Mouse (Mus musculus) MEL-GATA-1-ER (cell line): ENCODE measurements around the gene Sobp.

ENCODE experiments used
- DNase-seq: peaks from one replicate; pipeline ENCODE4 v3.0.0-alpha.2; 2012; ENCODE audit warnings: low read depth; ENCODE audit errors: extremely low read depth

Gene Sobp

DNA sequence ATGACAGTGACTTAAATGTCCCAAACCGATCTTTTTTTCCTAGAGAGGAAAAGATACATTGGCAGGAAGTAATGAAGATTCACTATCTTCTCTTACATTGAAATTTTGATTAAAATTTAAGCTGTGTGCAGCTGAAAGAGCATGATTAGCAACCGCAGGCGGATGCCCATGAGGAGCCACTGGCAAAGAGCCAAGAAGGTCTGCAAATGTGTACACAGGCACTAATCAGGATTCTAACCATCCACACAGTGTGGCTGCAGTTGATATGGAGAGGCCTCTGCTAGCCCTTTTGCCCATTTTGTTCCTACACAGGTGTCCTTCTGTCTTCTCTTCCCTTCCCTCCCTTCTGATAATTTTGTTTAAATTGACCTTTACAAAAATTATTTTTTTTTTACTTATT is 84.3 kb downstream of the Sobp start:
- DNase-seq: peak; percentile 86

DNA sequence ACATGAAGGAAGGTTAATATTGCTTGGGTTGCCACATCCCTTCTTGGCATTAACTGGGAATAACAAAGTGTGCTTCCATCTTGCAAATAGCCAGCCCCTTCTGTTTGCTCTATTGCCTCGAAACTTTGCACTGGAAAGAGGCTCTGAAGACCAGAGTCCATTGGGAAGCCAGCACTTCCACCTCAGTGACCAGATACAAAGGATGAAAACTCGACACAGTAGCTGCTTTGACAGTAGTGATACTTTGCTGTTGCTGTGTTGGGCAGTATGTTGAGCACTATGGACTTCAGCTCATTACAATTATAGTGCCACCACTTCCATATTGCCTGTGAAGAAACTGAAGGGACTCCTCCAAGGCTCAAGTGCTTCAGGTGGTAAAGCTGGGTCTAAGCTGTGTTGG is 86.9 kb downstream of the Sobp start:
- no peak for DNase-seq

DNA sequence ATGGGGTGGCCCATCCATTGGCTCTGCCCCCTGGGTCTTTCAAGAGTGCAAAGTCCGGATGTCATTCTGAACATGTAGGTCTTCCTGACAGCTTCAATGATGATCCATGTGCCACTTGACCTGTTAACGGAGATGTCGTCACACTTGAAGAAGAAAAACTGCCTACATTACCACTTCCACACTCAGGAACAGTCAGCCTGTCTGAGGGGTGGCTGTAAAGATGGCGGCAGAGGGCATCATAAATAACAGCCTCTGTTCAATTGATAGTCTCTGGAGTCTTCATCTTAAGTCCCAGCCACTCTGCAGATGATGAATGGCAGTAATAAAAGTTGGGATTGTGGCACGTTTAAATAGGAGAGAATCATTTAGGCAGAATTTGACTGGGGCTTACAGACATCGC is 87.4 kb downstream of the Sobp start:
- DNase-seq: no peak

DNA sequence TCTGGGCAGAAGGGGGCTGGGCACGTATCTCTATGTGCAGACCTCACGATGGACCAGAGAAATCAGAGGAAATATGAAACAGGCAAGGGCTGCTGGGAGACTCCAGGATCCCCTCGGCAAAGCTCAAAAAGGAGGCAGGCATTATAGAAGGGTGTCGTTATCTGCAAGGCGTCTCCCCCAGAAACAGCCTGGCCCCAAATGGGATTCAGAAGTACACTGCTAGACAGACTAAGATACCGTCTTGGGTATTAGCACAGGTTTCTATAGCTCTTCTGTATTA is 90.3 kb downstream of the Sobp start:
- no peak for DNase-seq

DNA sequence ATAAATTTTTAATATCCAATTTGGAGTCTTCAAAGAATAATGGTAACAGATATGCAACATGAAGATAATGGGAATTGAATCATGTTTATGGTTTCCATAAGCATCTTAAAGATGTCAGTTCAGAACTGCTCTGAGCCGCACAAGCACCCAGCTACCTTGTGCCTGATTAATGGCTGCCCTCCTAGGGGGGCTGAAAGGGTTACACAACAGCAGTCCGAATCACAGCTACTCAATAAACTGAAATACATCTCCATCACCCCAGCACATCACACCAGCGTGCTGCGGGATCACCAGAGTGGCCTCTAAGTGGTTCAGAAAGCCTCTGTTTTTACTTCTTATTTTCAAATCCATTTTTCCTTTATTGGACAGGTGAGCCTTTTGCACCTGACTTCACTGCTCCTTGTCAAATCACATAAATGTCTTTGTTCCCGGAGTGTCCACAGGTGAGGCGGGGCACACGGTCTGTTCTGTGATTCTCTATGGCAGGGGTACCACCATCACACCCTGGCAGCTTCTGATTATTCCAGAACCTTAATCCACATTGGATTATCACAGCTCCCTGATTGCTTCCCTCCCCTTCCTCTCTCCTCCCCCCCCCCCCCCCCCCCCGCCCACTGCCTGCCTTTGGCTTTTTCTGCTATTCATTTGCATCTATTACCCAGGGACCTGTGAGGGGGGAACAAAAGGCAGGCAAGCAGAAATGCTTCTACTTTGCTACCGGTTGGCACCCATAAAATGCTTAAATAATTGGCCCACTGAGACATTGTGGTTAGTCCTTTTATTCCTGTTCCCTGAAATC is 90.8 kb downstream of the Sobp start:
- no peak for DNase-seq

DNA sequence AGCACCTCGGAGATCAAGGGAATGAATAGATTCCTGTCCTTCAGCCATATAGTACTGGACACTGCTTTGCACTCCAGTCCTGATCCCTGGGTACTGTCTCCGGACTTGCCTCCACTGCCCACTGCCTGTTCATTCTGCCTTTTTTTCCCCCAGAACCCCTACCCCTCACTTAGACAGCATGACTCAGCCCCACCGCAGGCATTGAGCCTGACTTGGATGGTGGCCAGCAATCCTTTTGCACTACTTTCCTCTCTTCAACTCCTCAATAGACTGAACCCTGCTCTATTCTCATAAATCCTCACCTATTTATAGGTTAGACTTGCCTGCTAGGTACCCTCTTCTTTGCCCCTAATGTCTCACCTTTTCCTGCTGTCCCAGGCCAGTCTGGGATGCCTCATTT is 93.0 kb downstream of the Sobp start:
- no peak for DNase-seq

DNA sequence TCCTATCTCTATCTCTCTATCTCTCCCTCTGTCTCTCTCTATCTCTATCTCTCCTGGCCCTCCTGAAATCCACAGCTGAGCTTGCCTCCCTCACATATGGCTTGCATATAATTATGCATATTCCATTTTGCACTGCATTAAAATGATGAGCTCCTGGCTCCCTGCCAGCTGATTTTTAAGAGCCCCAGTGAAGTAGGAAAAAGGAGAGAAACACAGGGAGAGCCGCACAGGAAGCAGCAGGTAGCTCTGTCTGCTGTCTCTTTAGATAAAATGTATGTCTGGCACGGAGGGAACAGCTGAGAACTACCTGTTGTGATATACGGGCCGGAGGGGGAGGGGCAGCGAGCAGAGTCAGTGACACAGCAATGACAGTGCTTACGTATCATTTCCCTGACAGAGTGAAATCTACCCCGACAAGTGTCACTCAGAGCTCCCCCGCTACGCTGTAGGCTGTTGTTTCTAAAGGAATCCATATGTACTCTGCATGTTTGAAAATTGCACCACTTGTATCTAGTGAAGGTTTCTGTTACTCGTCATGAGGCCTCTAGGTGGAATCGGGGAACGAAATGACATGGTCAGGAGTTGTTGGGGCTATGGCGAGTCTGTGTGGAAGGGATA is 98.7 kb downstream of the Sobp start:
- peak; percentile 30 for DNase-seq

DNA sequence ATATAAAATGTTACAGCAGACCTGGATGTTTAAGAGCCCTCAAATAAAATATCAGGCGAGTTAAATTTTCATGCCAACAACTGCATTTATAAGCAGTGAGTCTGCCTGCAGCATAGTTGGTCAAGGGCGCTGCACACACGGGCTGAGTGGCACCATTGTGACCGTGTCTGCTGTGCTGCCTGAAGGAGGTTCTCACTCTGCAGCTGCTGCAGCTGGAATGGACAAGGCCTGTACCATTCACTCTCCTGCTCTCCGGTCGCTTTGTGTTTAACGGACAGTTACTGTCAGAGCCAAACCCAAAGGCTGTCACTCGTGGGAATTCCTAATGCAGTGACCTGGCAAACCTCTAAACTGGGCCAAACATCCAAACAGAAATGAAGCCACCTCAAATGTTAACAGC is 101.0 kb downstream of the Sobp start:
- no peak for DNase-seq

DNA sequence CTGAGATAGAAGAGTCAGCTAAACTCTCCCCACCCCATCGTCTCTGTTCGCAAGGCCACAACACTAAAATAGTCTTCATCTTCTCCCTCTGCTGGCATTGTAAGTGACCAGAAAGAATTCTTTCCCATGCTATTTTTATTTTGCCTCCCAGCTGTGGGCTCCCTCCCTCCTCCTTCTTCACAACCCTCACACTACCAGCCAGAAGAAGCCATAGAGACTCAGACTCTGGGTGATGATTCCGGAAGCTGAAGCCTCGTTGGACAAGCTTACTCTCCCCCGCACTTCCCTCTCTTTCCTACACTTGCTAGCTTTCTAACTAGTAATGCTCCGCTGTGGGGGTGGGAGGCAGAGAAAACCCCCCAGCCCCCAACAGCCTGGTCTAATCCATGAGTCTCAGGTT is 103.4 kb downstream of the Sobp start:
- no peak for DNase-seq

DNA sequence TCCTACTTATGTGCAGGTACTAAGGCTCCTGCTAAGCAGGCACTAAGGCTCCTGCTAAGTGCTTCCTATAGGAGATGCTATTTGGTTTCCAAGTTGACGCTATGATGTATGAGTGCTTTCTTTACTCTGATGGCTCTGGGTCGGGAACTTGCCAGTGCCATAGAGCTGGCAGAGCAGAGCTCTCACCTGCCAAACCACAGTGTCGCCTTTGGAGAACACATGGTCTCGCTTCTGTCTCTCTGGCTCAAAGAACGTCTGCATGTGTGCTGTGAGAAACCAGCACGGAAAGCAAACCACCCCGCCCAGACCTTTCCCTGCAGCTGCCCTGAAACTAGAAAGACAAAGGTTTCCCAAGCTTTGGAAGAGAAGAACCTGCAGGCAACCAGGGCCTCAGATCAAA is 109.0 kb downstream of the Sobp start:
- no peak for DNase-seq

DNA sequence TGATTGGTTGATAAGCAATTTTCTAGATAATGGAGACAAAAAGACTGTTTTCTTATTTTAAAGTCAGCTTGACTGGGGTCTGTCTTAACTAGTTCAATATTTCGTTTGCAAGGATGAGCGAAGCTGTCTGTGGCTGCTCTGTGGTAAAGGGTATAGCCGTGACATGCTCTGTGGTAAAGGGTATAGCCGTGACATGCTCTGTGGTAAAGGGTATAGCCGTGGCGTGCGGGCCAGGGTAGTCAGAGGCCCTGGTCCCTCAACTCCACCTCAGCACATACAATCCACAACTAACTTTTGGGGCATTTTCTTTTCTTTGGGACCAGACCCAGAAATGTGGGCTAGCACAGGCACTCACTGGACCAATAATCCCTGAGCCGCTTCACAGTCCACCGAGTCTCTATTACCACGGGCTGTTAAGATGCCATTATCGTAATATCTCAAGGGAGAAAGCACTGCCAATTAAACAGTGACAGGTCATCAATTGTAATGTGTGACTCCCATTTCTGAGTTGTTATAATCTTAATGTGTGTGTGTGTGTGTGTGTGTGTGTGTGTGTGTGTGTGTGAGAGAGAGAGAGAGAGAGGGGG is 112.7 kb downstream of the Sobp start:
- DNase-seq: no peak

DNA sequence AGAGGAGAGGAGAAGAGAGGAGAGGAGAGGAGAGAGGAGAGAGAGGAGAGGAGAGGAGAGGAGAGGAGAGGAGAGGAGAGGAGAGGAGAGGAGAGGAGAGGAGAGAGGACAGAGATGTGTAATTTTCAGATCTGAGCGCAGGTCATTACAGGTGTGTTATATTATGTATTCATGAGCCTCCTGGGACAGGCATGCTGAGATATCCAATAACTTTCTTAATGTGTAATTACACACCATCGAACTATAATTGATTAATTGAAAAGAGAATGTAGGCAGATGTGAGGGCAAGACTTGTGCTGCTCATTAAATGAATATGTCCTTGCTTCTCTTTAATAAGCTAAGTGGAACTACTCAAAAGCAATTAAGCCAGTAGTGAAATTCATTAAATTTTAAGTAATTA is 118.9 kb downstream of the Sobp start:
- no peak for DNase-seq

DNA sequence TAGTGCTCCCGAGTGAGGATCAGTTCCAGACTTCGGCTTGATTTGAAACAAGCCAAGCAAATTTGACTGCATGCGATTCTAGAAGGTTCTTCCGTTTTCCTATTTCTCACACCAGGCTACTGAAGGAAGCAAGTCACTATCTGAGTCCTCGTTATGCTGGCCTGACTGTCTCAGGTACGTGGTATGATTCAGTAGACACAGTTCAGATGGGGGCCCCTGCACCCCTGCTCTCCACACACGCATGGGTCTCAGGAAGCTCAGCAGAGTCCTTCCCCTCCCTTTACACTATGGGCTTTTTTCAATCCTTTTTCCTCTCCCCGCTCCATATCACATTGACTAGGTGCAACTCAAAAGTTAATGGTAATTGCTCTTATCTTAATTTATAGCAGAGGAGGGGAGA is 119.6 kb downstream of the Sobp start:
- no peak for DNase-seq

DNA sequence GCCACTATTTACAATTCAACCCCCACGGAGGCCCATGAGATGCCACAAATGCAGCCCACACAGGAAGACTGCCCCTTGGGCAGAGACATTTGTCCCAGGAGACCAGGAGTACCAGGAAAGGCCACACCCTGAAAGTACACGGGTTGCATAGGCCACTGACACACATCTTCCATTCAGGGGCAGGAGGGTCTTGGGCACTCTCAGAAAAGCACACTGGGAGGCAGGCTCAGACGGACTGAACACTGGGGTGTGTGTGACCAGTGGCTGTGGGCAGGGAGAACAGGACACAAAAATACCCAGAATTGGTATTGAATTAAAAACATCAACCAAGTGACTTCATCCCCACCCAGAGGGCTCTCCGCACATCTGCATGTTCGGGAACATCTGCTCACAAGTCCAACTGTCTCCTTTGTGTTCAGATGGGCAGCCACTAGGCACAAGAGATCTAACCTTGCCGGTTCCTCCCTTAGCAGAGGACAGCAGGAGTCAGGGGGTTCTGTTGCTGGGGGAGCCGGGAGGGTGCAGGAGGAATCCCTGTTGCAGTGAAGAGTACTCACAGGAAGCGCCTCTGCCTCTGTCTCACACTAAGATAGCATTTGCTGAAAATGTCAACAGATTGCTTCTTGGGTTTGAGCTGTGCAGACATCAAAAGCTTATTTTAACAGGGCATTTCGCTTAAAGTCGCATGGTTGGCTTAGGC is 120.3 kb downstream of the Sobp start:
- DNase-seq: no peak

DNA sequence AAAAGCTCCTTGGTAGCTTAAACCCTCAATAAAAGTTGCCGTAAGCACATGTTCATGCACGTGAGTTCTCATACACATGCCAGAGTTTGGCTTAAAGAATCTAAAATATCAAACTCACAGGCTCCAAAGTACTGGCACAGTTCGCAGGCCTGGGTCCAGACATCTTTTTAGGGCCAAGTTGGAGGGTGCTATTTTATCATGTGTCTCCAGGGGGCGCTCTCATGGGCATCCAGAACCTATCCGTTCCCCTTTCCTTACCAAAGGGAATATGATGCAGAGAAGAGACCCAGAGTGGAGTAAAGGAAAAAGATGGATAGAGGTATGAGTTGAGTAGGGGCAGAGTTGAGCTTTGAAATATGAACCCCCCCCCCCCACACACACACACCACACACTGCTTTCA is 121.9 kb downstream of the Sobp start:
- DNase-seq: no peak

DNA sequence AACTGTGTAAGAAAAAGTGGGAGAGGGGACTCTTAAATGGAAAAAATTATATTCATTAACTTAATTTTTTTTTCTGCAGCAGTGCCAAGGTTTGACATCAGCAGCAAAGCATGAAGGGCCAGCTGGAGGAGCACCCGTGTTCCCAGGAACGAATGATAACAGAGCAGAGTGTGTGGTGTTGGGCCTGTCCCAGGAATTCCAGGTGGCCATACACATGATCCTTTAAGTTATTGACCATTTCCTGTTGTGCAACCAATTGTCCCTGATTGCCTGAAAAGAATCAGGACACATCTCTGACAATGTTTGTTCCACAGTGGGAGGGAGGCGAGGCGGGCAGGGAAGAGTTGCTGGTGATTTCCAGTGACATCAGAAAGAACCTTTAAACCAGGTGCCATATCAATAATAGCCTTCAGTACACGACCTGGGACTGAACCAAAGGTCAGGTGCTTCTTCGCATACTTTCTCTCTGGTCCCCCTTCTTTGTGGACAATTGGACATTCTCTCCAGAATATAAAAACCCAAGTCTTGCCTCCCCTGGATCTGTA is 126.5 kb downstream of the Sobp start:
- no peak for DNase-seq

DNA sequence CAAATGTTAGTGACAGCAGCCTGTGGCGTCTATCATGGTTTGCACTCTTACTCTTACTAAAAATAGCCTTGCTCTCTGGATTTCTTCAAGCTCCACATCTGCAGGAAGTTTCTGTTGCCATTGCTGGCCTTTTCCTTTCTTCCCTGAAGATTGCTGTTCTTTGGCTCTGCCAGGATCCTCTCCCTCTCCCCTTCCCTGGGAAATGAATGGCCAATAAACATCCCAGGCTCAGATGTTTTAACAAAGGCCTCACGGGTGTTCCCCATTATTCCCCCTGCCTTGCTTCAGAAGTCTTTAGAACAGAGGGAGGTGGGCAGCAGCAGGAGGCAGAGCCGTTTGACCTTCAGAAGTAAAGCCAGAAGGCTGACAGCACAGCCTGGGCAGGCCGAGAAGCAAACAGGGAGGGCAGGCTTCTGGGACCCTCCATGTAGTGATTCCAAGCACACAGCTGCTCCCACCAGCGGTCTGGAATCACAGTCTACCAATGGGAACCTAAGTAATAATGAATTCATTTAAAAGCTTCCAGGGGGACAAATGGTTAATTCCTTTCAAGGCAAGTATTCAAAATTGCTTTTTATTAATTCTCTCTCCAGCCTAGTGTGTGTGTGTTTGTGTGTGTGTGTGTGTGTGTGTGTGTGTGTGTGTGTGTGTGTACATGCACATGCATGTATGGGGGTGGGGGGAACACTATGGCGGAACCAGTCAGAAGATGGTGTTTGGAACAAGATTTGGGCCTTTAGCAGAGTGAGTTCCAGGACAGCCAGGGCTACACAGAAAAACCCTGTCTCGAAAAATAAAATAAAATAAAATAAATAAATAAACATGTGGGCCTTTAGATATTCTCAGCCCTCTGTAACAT is 130.8 kb downstream of the Sobp start:
- no peak for DNase-seq

DNA sequence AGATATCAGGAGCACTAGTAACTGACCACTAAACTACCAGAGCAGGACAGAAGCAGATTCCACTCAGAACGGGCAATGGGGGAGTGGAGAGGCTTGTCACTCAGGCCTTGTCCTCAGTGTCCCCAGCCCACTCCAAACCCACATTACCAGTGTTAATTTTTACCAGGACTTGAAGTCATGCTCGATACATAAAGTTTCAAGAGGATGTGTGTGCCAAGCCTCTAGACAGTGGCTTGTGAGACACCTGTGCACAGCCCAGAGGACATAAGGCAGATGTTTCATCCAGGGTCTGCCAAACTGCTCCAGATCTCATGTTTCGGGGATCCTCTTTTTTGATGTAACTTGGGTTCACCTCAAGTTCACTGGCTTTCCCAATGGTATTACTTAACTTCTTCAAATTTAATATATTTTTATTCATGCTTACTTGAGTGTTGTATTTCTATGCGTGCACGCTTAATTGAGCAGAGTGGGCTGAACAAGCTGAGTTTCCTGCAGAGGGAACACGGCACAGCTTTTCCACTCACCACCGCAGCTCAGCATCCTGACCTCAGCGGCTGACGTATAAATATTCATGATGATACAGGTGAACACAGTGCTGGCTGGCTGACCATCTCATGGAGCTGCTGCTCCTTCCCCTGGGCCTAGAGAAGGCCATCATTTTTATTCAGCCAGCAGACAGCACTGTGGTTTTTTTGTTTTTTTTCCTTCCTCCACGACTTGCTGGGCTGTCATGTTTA is 131.6 kb downstream of the Sobp start:
- DNase-seq: no peak

DNA sequence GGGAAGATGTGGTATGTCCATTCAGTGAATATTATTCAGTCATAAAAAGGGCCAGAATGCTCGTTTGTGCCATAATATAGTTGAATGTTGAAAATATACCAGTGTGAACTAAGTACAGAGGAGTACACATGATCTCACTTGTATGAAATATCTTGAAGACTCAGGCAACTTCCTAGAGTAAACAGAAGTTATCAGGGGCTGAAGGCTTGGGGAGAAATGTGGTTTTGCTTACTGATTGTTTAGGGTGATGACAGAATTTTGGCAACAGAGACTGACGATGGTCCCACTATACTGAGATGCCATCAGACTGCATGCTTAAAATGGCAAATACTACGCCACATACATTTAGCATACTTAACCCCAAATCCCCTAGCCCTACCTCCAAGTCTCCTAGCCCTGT is 132.5 kb downstream of the Sobp start:
- DNase-seq: peak; percentile 94

DNA sequence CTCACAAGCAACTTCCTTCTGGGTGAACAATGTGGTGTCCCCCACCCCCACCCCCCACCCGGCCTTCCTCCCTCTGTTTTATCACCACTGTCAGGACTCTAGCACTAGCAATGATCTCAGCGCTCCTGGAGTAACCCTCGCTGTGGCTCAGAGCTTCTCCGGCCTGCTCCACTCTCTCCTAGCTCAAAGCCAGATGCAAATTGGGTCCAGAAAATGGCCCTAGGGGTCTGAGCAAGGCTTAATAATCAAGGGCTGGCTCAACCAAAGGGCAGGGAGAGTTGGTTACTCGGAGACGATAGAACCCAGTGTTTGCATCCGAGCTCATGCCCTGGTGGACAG is 136.9 kb downstream of the Sobp start:
- DNase-seq: no peak
